Mouse (Mus musculus) heart, embryonic 11.5 days (tissue): ENCODE measurements at regions not wholly inside any gene's neighbourhood (a gene's known extent, or its start where the extent isn't known, plus 50 kb on each side); places are given as distances from the start of the nearest gene placed in this dataset.

ENCODE experiments used
- ATAC-seq: fragments of 200-750 bp; cut with Nextera tagmentation; replicated peaks from 2 replicates; pipeline ENCODE4 v1.8.0; 2017; ENCODE audit warnings: moderate library complexity; ENCODE audit not compliant: insufficient number of reproducible peaks, low FRiP score, low TSS enrichment
- H3K27ac ChIP-seq: fragments of 300-500 bp; sonication (generic); 2 replicates; pipeline ENCODE4 v1.5.1; 2014; ENCODE audit warnings: mild to moderate bottlenecking, low read depth, low read length
- H3K27me3 ChIP-seq: fragments of 300-500 bp; sonication (generic); 2 replicates; pipeline ENCODE4 v1.6.1; 2014; ENCODE audit warnings: mild to moderate bottlenecking, low read length, mixed read lengths; ENCODE audit not compliant: control insufficient read depth, insufficient read depth
- H3K36me3 ChIP-seq: fragments of 300-500 bp; sonication (generic); 2 replicates; pipeline ENCODE4 v1.6.1; 2014; ENCODE audit warnings: mild to moderate bottlenecking, low read length, moderate library complexity, mixed read lengths; ENCODE audit not compliant: control insufficient read depth, insufficient read depth
- H3K4me1 ChIP-seq: fragments of 300-500 bp; sonication (generic); 2 replicates; pipeline ENCODE4 v1.6.1; 2014; ENCODE audit warnings: low read length; ENCODE audit not compliant: control insufficient read depth, insufficient read depth
- H3K4me2 ChIP-seq: fragments of 300-500 bp; sonication (generic); 2 replicates; pipeline ENCODE4 v1.6.1; 2014; ENCODE audit warnings: mild to moderate bottlenecking, moderate library complexity
- H3K4me3 ChIP-seq: fragments of 300-500 bp; sonication (generic); 2 replicates; pipeline ENCODE4 v1.5.1; 2014; ENCODE audit warnings: low read depth, low read length
- H3K9ac ChIP-seq: fragments of 300-500 bp; sonication (generic); 2 replicates; pipeline ENCODE4 v1.6.1; 2014; ENCODE audit warnings: mild to moderate bottlenecking, low read depth, low read length, moderate library complexity
- H3K9me3 ChIP-seq: fragments of 300-500 bp; sonication (generic); replicated peaks from 2 replicates; pipeline ENCODE4 v1.6.1; 2016; ENCODE audit warnings: low read length; ENCODE audit not compliant: control insufficient read depth
- WGBS: fragments of 180-500 bp; shearing (Covaris S2); extraction: QIAGEN DNeasy Blood & Tissue Kit; methylation state at CpG from one replicate; pipeline ENCODE4 v1.1.7; 2014; ENCODE audit not compliant: insufficient replicate concordance; 5-methylcytosine and 5-hydroxymethylcytosine counted together

GRCm38 (mm10) chr14:98937933-98938332 is 56.2 kb downstream of the Rpl36a-ps1 start:
- no peak overlapping the region for H3K4me2 ChIP-seq
- no peak overlapping the region for H3K4me3 ChIP-seq
- no peaks in the 10 kb centered on the region for H3K4me1 ChIP-seq
- H3K27ac ChIP-seq, result no peak overlapping the region
- no peaks in the 10 kb centered on the region for H3K36me3 ChIP-seq
- WGBS, result 80% methylated on average over 1 of the region's 1 CpGs
- ATAC-seq, result no peak
- H3K9ac ChIP-seq, result no peak overlapping the region
- H3K27me3 ChIP-seq, result no peaks in the 10 kb centered on the region
- H3K9me3 ChIP-seq, result no peaks in the 10 kb centered on the region

- H3K27me3 ChIP-seq, result no peaks in the 10 kb centered on the region
- no peak overlapping the region for H3K4me2 ChIP-seq
- H3K9me3 ChIP-seq, result no peaks in the 10 kb centered on the region
- 83% methylated on average over 2 of the region's 2 CpGs for WGBS
- H3K27ac ChIP-seq, result no peak overlapping the region
- H3K36me3 ChIP-seq, result no peaks in the 10 kb centered on the region
- H3K9ac ChIP-seq, result no peak overlapping the region
- no peak for ATAC-seq
- no peak overlapping the region for H3K4me3 ChIP-seq
- H3K4me1 ChIP-seq, result no peaks in the 10 kb centered on the region
These were observed 56.7 kb downstream of the Rpl36a-ps1 start for GRCm38 (mm10) chr14:98937373-98937772.

- Histone ChIP-seq H3K9ac (no peak overlapping the region), H3K27ac (no peak overlapping the region), H3K4me3 (no peak overlapping the region), H3K27me3 (no peaks in the 10 kb centered on the region), H3K4me1 (no peaks in the 10 kb centered on the region), H3K36me3 (no peaks in the 10 kb centered on the region), H3K4me2 (no peak overlapping the region), H3K9me3 (no peaks in the 10 kb centered on the region)
- 19% methylated on average over 3 of the region's 3 CpGs for WGBS
- ATAC-seq, result no peak
These were observed 60.7 kb downstream of the Rpl36a-ps1 start for GRCm38 (mm10) chr14:98933371-98933916.

GRCm38 (mm10) chr14:98929276-98929675 is 64.8 kb downstream of the Rpl36a-ps1 start:
- no peak overlapping the region for H3K9ac ChIP-seq
- WGBS, result 66% methylated on average over 2 of the region's 2 CpGs
- H3K36me3 ChIP-seq, result no peaks in the 10 kb centered on the region
- no peak overlapping the region for H3K4me3 ChIP-seq
- no peak overlapping the region for H3K27ac ChIP-seq
- ATAC-seq, result no peak
- no peak overlapping the region for H3K4me2 ChIP-seq
- H3K27me3 ChIP-seq, result no peaks in the 10 kb centered on the region
- H3K4me1 ChIP-seq, result no peaks in the 10 kb centered on the region
- H3K9me3 ChIP-seq, result no peaks in the 10 kb centered on the region

GRCm38 (mm10) chr14:98908234-98908633 is 85.9 kb downstream of the Rpl36a-ps1 start:
- Histone ChIP-seq H3K27ac (no peak overlapping the region), H3K9ac (no peak overlapping the region), H3K4me1 (no peaks in the 10 kb centered on the region; the same call in 1 of the 2 replicates), H3K36me3 (no peaks in the 10 kb centered on the region), H3K4me2 (no peak overlapping the region), H3K9me3 (no peaks in the 10 kb centered on the region), H3K27me3 (no peaks in the 10 kb centered on the region), H3K4me3 (no peak overlapping the region)
- ATAC-seq, result no peak
- 69% methylated on average over 5 of the region's 5 CpGs for WGBS

GRCm38 (mm10) chr14:98898876-98899275 is 95.2 kb downstream of the Rpl36a-ps1 start:
- Histone ChIP-seq H3K27me3 (no peaks in the 10 kb centered on the region), H3K4me3 (no peak overlapping the region), H3K27ac (no peak overlapping the region), H3K9ac (no peak overlapping the region), H3K9me3 (no peaks in the 10 kb centered on the region), H3K4me2 (no peak overlapping the region), H3K36me3 (no peaks in the 10 kb centered on the region), H3K4me1 (no peaks in the 10 kb centered on the region)
- ATAC-seq, result no peak
- 71% methylated on average over 4 of the region's 4 CpGs for WGBS

- H3K4me2 ChIP-seq, result no peak overlapping the region
- H3K9me3 ChIP-seq, result no peaks in the 10 kb centered on the region
- no peak for ATAC-seq
- WGBS, result 83% methylated on average over 1 of the region's 1 CpGs
- no peaks in the 10 kb centered on the region for H3K36me3 ChIP-seq
- no peaks in the 10 kb centered on the region for H3K4me1 ChIP-seq
- H3K27ac ChIP-seq, result no peak overlapping the region
- H3K9ac ChIP-seq, result no peak overlapping the region
- no peaks in the 10 kb centered on the region for H3K27me3 ChIP-seq
- H3K4me3 ChIP-seq, result no peak overlapping the region
These were observed 96.7 kb downstream of the Rpl36a-ps1 start for GRCm38 (mm10) chr14:98897390-98897789.

- Histone ChIP-seq H3K4me1 (no peaks in the 10 kb centered on the region), H3K4me3 (no peak overlapping the region), H3K4me2 (no peak overlapping the region), H3K9me3 (no peaks in the 10 kb centered on the region), H3K9ac (no peak overlapping the region), H3K36me3 (no peaks in the 10 kb centered on the region), H3K27me3 (no peaks in the 10 kb centered on the region), H3K27ac (no peak overlapping the region)
- 90% methylated on average over 1 of the region's 1 CpGs for WGBS
- no peak for ATAC-seq
These were observed 98.2 kb downstream of the Rpl36a-ps1 start for GRCm38 (mm10) chr14:98895933-98896332.

GRCm38 (mm10) chr14:98892670-98893069 is 101.4 kb downstream of the Rpl36a-ps1 start:
- Histone ChIP-seq H3K36me3 (no peaks in the 10 kb centered on the region), H3K4me1 (no peaks in the 10 kb centered on the region), H3K9me3 (no peaks in the 10 kb centered on the region), H3K4me2 (no peak overlapping the region), H3K9ac (no peak overlapping the region), H3K4me3 (no peak overlapping the region), H3K27me3 (no peaks in the 10 kb centered on the region), H3K27ac (no peak overlapping the region)
- WGBS, result 82% methylated on average over 3 of the region's 3 CpGs
- no peak for ATAC-seq
